Mouse (Mus musculus) T-helper 1 cell (primary cell): ENCODE measurements around the gene Runx1.

Source experiments
- in situ Hi-C: fragments of 300-600 bp; cut with MboI, MseI; formaldehyde crosslinking; loops from one replicate; pipeline ENCODE4 v1.15.1; 2025; ENCODE audit warnings: high pct_unique_total_duplicates

Gene Runx1

DNA sequence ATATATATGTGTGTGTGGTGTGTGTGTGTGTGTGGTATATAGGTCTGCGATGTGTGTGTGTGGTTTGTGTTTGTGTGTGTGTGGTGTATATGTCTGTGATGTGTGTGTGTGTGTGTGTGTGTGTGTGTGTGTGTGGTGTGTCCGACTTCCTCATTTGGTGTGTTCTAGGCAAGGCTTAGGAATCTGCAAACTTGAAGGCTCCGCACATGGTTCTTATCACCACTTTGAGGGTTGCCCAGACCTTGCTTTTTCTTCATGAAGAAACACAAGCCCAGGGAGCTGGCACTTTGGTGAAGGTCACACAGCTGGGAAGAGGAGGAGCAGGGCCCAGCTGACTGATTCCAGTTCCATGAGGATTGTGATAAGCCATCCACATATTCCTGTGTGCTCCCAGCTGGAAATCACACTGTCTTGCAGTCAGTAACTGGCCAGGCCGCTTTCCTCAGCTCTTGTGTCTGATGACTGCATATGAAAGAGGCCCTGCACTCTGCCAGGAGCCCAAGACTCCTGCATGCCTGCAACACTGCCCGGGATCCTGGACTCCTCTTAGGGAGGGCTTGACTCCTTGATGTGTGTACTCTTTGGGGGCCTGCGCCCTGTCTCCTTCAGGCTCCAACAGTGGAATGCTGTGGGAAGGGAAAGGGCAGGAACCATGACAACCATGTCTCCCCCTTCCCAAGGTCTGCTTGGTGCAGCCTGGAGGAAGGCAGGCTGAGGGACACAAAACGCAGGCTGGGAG, 246.9 kb downstream of the Runx1 start:
- in situ Hi-C loops, result no loop called here

DNA sequence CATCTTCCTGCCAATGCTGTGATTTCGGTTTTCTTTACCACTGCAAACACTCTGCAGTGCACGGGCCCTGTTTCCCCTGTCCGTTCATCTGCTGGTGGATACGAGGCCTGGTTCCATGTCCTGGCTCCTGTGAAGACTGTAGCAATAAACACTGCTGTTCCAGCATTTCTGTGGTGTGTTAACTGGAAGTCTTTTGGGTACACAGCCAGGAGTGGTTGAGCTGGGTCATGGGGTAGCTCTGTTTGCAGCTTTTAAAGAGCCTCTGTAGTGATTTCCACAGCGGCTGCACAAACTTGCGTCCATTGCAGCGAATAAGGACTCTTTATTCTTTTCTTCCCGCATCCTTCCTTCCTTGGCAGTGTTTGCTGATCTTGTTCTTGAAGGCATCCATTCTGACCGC, 248.6 kb downstream of the Runx1 start:
- in situ Hi-C loops, result no loop called here

DNA sequence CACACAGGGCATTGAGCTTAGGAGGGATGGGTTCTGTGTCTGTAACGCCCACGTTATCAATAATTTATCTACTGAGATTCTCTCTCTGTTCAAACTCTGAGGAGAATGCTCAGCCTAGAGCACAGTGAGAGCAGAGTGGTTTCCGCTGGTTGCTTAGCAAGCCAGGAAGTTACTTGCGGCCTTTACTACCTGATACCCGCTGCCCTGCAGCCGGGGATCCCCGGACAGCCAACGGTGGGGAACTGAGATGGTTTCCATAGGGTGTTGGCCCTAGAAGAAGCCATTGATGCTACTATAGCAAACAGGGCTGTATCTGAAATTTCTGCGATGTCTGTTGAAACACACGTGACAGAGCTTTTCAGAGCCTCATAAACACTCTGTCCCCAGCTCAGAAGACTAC, 250.2 kb downstream of the Runx1 start:
- in situ Hi-C loops, result no loop called here

DNA sequence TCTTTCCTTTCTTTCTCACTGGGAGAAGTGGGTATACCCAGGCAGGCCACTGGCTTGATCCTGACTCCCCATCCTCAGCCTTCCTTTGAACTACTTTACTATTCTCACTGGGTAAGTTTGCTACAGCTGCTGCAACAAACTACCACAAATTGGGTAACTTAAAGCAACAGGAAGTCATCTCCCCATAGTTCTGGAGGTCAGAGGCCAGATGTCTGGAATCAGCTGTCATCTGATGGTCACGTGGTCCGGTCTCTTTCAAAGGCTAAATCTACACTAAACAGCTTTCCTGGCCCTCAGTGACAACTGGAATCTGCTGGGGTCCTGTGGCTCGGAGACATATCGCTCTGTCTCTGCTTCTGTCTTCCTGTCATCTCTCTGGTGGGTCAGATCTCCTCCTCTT, 252.8 kb downstream of the Runx1 start:
- in situ Hi-C loops, result no loop called here

DNA sequence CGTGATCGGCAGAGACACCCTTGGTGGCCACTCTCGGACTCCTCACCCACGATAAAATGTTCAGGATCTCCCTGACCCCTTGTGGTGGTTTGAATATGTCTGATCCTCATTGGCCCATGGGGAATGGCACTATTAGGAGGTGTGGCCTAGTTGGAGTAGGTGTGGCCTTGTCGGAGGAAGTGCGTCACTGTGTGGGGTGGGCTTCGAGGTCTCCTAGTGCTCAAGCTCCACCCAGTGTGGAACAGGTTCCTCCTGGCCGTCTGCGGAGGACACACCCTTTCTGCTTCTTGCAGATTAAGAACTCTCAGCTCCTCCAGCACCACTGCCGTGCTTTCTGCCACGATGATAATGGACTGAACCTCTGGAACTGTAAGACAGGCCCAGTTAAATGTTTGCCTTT, 254.7 kb downstream of the Runx1 start:
- in situ Hi-C loops, result no loop called here

DNA sequence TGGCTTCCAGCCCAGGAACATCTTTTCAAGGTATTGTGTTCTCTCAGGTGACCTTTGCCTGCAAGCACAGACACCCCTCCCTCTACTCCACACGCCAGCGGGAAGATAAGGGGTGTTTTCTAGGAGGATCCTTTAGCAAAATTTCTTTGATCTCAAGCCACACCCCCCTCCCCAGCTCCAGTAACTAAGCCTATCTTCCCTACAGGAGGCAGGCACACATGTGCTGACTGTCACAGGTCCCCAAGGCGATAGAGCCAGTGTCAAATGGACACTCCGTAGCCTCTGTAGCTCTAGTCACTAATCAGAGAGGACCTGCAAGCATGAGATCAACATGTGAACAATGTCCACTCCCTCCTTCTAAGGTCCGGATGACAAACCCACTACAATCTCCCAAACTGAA, 259.8 kb downstream of the Runx1 start:
- in situ Hi-C loops, result loop anchor here (10.0 kb wide), 1 partner anchor 729 kb away; no protein-coding TSS in a partner anchor

DNA sequence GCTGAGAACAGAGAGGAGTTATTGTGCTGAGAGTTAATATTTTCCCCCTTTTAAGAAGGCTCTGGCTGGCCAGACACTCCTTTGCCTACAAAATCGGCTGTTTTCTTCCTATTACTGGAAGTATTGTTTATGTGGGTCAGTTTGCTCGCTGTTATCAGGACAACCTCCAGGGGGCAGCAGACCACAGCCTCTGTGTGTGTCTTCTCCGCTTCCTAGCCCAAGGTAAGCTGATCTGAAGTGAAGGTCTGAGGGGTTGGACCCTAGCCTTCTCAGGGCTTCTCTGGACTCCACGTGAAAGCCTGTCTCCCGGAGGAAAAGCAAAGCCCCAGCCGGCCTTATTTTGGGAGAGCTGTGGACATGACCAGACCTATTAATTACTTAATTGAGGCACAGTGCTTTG, 260.2 kb downstream of the Runx1 start:
- in situ Hi-C loops, result loop anchor here (10.0 kb wide), 1 partner anchor 729 kb away; no protein-coding TSS in a partner anchor

DNA sequence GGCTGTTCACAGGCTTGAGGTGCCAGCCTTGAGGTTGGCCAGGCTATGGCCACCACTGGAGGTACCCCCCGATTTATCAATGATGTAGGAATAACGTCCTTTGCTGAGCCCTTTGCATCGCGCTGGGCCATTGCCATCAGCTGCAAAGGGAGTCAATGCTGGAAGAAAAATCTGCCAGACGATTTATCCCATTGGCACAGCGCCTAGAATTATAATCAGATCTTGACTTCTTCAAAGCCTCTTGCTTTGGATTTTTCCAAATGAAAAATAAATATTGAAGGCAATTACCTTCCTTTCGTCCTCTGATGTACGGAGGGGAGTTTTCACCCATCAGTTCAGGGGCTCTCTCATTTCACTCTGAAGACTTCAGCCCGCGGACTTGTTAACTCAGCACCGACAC, 260.7 kb downstream of the Runx1 start:
- in situ Hi-C loops, result loop anchor here (10.0 kb wide), 1 partner anchor 730 kb away; no protein-coding TSS in a partner anchor

DNA sequence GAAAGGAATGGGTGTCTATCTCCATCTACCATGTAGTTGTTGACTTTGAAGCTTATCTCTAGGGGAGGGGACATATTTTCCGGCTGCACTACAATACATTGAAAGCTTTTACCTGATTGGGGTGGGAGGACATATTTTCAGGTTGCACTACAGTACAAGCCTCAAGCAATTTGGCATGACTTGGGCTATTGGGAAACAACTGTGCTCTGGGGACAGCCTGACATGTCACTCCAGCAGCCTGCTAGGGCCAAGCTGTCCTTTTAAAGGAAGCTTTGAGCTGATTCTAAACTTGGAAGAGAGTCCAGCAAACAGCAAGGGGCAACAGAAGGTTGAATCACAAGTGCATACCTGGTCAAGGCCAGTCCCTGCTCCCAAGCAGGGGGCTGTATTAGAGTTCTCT, 270.9 kb downstream of the Runx1 start:
- in situ Hi-C loops, result no loop called here

DNA sequence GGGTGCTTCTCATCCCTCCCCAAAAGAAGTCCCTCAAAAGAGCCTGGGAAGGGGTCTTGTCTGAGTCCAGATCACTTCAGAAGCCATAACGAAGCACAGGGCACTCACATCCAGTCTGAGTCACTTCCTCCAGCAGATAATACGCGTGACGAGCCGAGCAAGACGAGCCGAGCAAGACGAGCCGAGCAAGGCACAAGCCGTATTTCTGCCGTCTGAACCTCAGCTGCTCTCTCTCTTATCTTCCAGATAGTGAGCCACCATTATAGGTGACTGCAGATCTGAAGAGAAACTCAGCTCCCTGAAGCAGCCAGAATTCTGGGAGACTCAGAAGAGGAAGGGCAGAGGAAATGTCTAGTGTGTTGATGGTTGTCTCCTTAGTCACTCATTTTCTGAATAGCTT, 273.1 kb downstream of the Runx1 start:
- in situ Hi-C loops, result no loop called here

DNA sequence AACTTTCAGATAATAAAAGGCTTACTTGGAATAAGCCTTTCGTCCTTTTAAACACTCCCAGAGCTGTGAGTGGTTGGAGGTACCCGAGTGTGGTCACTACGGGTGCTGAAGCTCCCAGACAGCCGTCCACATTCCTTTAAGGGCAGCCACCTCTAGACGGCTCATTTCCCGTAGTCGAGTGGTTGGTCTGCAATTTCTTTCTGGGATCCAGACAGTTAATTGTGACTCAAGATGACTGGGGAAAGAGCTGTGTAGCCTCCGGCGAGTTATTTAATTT, 273.9 kb downstream of the Runx1 start:
- in situ Hi-C loops, result no loop called here
